Mouse (Mus musculus): ENCODE data around the gene Ankrd2. TPM values are rescaled to one million over a fixed set of nuclear protein-coding genes. Genes with fewer than 3 reads are reported as not detected.

Gene Ankrd2
- total and polyA plus RNA-seq, 2 experiments from 2014 or later = 0.42 to 1.5 TPM

GRCm38 (mm10) chr19:42014231-42014825, 21.5 kb upstream of the Ankrd2 start:
- H3K27me3 ChIP-seq (ENCODE audit: insufficient read depth, low read length) = no peaks in the 10 kb centered on the region
- H3K4me1 ChIP-seq (ENCODE audit: insufficient read depth, low read length) = no peaks in the 10 kb centered on the region; the same call in 1 of the 2 replicates
- no peaks in the 10 kb centered on the region for H3K36me3 ChIP-seq (ENCODE audit: insufficient read depth, low read length)
- H3K9me3 ChIP-seq (ENCODE audit: low read length) = no peaks in the 10 kb centered on the region
- TF ChIP-seq CTCF (IDR thresholded peaks at IDR 0.05; ENCODE audit: low read depth) = no peak
- no peak for DNase-seq (ENCODE audit: low spot score)
- no peak for ATAC-seq
- H3K4me2 ChIP-seq (ENCODE audit: low read depth, low read length) = no peak overlapping the region
- H3K9ac ChIP-seq (replicated peaks; ENCODE audit: low read length) = no peak overlapping the region
- H3K27ac ChIP-seq = no peak overlapping the region
- WGBS = 89% methylated on average over 3 of the region's 3 CpGs
- no peak overlapping the region for H3K4me3 ChIP-seq (ENCODE audit: low read length)

- H3K36me3 ChIP-seq (ENCODE audit: insufficient read depth, low read length) = no peaks in the 10 kb centered on the region
- H3K9me3 ChIP-seq (ENCODE audit: low read length) = no peaks in the 10 kb centered on the region
- no peak overlapping the region for H3K9ac ChIP-seq (replicated peaks; ENCODE audit: low read length)
- H3K27ac ChIP-seq = no peak overlapping the region
- DNase-seq (ENCODE audit: low spot score) (no peak), ATAC-seq (no peak)
- H3K4me2 ChIP-seq (ENCODE audit: low read depth, low read length) = no peak overlapping the region
- H3K4me3 ChIP-seq (ENCODE audit: low read length) = no peak overlapping the region
- 85% methylated on average over 6 of the region's 6 CpGs for WGBS
- no peak for TF ChIP-seq CTCF (IDR thresholded peaks at IDR 0.05; ENCODE audit: low read depth)
- no peaks in the 10 kb centered on the region for H3K27me3 ChIP-seq (ENCODE audit: insufficient read depth, low read length)
- no peaks in the 10 kb centered on the region; the same call in 1 of the 2 replicates for H3K4me1 ChIP-seq (ENCODE audit: insufficient read depth, low read length)
Observed at GRCm38 (mm10) chr19:42015001-42015400, 20.8 kb upstream of the Ankrd2 start.

- H3K9ac ChIP-seq (replicated peaks; ENCODE audit: low read length) = no peak overlapping the region
- no peaks in the 10 kb centered on the region for H3K4me1 ChIP-seq (ENCODE audit: insufficient read depth, low read length)
- TF ChIP-seq CTCF (IDR thresholded peaks at IDR 0.05; ENCODE audit: low read depth) = no peak
- H3K27ac ChIP-seq = peak overlapping the region; percentile 32; the same call in 1 of the 2 replicates
- 70% methylated on average over 4 of the region's 4 CpGs for WGBS
- no peak overlapping the region for H3K4me3 ChIP-seq (ENCODE audit: low read length)
- no peak overlapping the region for H3K4me2 ChIP-seq (ENCODE audit: low read depth, low read length)
- DNase-seq (ENCODE audit: low spot score) (no peak), ATAC-seq (no peak)
- no peaks in the 10 kb centered on the region for H3K36me3 ChIP-seq (ENCODE audit: insufficient read depth, low read length)
- H3K9me3 ChIP-seq (ENCODE audit: low read length) = no peaks in the 10 kb centered on the region
- H3K27me3 ChIP-seq (ENCODE audit: insufficient read depth, low read length) = no peaks in the 10 kb centered on the region
Observed at GRCm38 (mm10) chr19:42016251-42016650, 19.5 kb upstream of the Ankrd2 start.

GRCm38 (mm10) chr19:42016840-42017239, 19.0 kb upstream of the Ankrd2 start:
- DNase-seq (ENCODE audit: low spot score) = no peak
- Histone ChIP-seq H3K27ac (peak overlapping the region; percentile 1; the same call in 1 of the 2 replicates), H3K9ac (replicated peaks; ENCODE audit: low read length) (no peak overlapping the region), H3K4me1 (ENCODE audit: insufficient read depth, low read length) (no peaks in the 10 kb centered on the region), H3K9me3 (ENCODE audit: low read length) (no peaks in the 10 kb centered on the region), H3K4me2 (ENCODE audit: low read depth, low read length) (no peak overlapping the region), H3K36me3 (ENCODE audit: insufficient read depth, low read length) (no peaks in the 10 kb centered on the region), H3K27me3 (ENCODE audit: insufficient read depth, low read length) (no peaks in the 10 kb centered on the region), H3K4me3 (ENCODE audit: low read length) (no peak overlapping the region)
- ATAC-seq = no peak; the same call in 1 of the 2 replicates
- 47% methylated on average over 5 of the region's 5 CpGs for WGBS
- no peak for TF ChIP-seq CTCF (IDR thresholded peaks at IDR 0.05; ENCODE audit: low read depth)

GRCm38 (mm10) chr19:42017399-42018247, 18.2 kb upstream of the Ankrd2 start:
- Histone ChIP-seq H3K27ac (peak overlapping the region; percentile 1; the same call in 1 of the 2 replicates), H3K4me3 (ENCODE audit: low read length) (no peak overlapping the region), H3K27me3 (ENCODE audit: insufficient read depth, low read length) (no peaks in the 10 kb centered on the region), H3K36me3 (ENCODE audit: insufficient read depth, low read length) (no peaks in the 10 kb centered on the region), H3K9me3 (ENCODE audit: low read length) (no peaks in the 10 kb centered on the region), H3K4me1 (ENCODE audit: insufficient read depth, low read length) (no peaks in the 10 kb centered on the region), H3K9ac (replicated peaks; ENCODE audit: low read length) (no peak overlapping the region), H3K4me2 (ENCODE audit: low read depth, low read length) (no peak overlapping the region)
- 51% methylated on average over 8 of the region's 8 CpGs for WGBS
- ATAC-seq (peak; percentile 80), DNase-seq (ENCODE audit: low spot score) (peak; percentile 73)
- TF ChIP-seq CTCF (IDR thresholded peaks at IDR 0.05; ENCODE audit: low read depth) = no peak

GRCm38 (mm10) chr19:42019011-42019522, 16.7 kb upstream of the Ankrd2 start:
- peak overlapping the region; percentile 32; the same call in 1 of the 2 replicates for H3K27ac ChIP-seq
- DNase-seq (ENCODE audit: low spot score) = no peak
- no peaks in the 10 kb centered on the region for H3K27me3 ChIP-seq (ENCODE audit: insufficient read depth, low read length)
- no peak overlapping the region for H3K4me2 ChIP-seq (ENCODE audit: low read depth, low read length)
- no peaks in the 10 kb centered on the region for H3K9me3 ChIP-seq (ENCODE audit: low read length)
- WGBS = 56% methylated on average over 4 of the region's 4 CpGs
- H3K4me1 ChIP-seq (ENCODE audit: insufficient read depth, low read length) = no peaks in the 10 kb centered on the region
- H3K9ac ChIP-seq (replicated peaks; ENCODE audit: low read length) = no peak overlapping the region
- no peak overlapping the region for H3K4me3 ChIP-seq (ENCODE audit: low read length)
- H3K36me3 ChIP-seq (ENCODE audit: insufficient read depth, low read length) = no peaks in the 10 kb centered on the region
- no peak for TF ChIP-seq CTCF (IDR thresholded peaks at IDR 0.05; ENCODE audit: low read depth)
- no peak for ATAC-seq
